In genomic region chr7:128251946-128252345, GRCm38 (mm10) we compare ENCODE assay signal across 9 mouse cellular contexts. TPM values are rescaled to one million over a fixed set of nuclear protein-coding genes. Genes with fewer than 3 reads are reported as not detected.
A peak's percentile ranks its signal among the peaks of the same experiment; 100 is the strongest.
DNase-seq lines count a peak whose midpoint lies in the region; ATAC-seq lines count a peak whose summit lies in the region.
"Had no signal": no experiment of that assay in that cellular context is flagged by ENCODE, and none has a peak within 500 bp of the region (broad histone marks: within the 10 kb centered on the region; RNA-seq: fewer than 3 reads in every experiment).

No protein-coding gene starts in this region.

- WGBS in heart, embryonic 12.5 days = 59% methylated on average over 12 of the region's 12 CpGs
- 55% methylated on average over 12 of the region's 12 CpGs for WGBS in hindbrain, embryonic 16.5 days
- 48% methylated on average over 12 of the region's 12 CpGs for WGBS in neural tube, embryonic 13.5 days

- no peak overlapping the region for H3K4me3 ChIP-seq in heart, embryonic 12.5 days
- no peak overlapping the region; the same call in 1 of the 2 replicates for H3K4me3 ChIP-seq in hindbrain, embryonic 16.5 days (ENCODE audit: low read length)
- H3K4me3 ChIP-seq in neural tube, embryonic 13.5 days = no peak overlapping the region

- H3K27ac ChIP-seq in heart, embryonic 12.5 days (ENCODE audit: poor library complexity, severe bottlenecking) = no peak overlapping the region
- no peak overlapping the region for H3K27ac ChIP-seq in hindbrain, embryonic 16.5 days (ENCODE audit: low read depth, low read length)
- no peak overlapping the region for H3K27ac ChIP-seq in neural tube, embryonic 13.5 days (replicated peaks)

- no peak overlapping the region for H3K4me2 ChIP-seq in heart, embryonic 12.5 days
- peak overlapping the region; percentile 59 for H3K4me2 ChIP-seq in hindbrain, embryonic 16.5 days (ENCODE audit: low read length)
- H3K4me2 ChIP-seq in neural tube, embryonic 13.5 days = peak overlapping the region; percentile 59

- intact Hi-C loops in heart, postnatal 10 days (cut with DNase I) = no loop called here

- no peaks in the 10 kb centered on the region for H3K9me3 ChIP-seq in heart, embryonic 12.5 days (replicated peaks)
- no peaks in the 10 kb centered on the region for H3K9me3 ChIP-seq in hindbrain, embryonic 16.5 days (ENCODE audit: control insufficient read depth, low read length)
- no peaks in the 10 kb centered on the region for H3K9me3 ChIP-seq in neural tube, embryonic 13.5 days

- H3K4me1 ChIP-seq in heart, embryonic 12.5 days (replicated peaks) = peaks cover 52% of the 10 kb centered on the region
- peaks cover 11% of the 10 kb centered on the region for H3K4me1 ChIP-seq in hindbrain, embryonic 16.5 days (ENCODE audit: control insufficient read depth, insufficient read depth, low read depth, low read length)
- H3K4me1 ChIP-seq in neural tube, embryonic 13.5 days (replicated peaks) = peaks cover 19% of the 10 kb centered on the region

- ATAC-seq in heart, embryonic 12.5 days (ENCODE audit: insufficient number of reproducible peaks, low FRiP score) = no peak
- ATAC-seq in hindbrain, embryonic 16.5 days = no peak
- ATAC-seq in neural tube, embryonic 13.5 days (ENCODE audit: low read depth) = no peak

- DNase-seq in heart, postnatal 10 days = no peak
- DNase-seq in cerebellum, postnatal 14 days = peak; percentile 44 to 60
- DNase-seq in adrenal gland, adult 18-20 months (ENCODE audit: low spot score in 2 of 2) = no peak
- no peak for DNase-seq in right cerebral cortex, postnatal 14 days
- DNase-seq in adipocyte (ENCODE audit: low spot score) = no peak

- H3K36me3 ChIP-seq in heart, embryonic 12.5 days = peaks cover 61% of the 10 kb centered on the region
- H3K36me3 ChIP-seq in hindbrain, embryonic 16.5 days (ENCODE audit: control insufficient read depth, insufficient read depth, low read length) = no peaks in the 10 kb centered on the region
- no peaks in the 10 kb centered on the region for H3K36me3 ChIP-seq in neural tube, embryonic 13.5 days

- peak overlapping the region; percentile 47; the same call in 1 of the 2 replicates for H3K9ac ChIP-seq in heart, embryonic 12.5 days
- 0 out of 2 replicates have a peak overlapping the region, but pooled peaks have one; percentile 3 for H3K9ac ChIP-seq in hindbrain, embryonic 16.5 days (ENCODE audit: low read depth, low read length)
- H3K9ac ChIP-seq in neural tube, embryonic 13.5 days = no peak overlapping the region

- no peaks in the 10 kb centered on the region for H3K27me3 ChIP-seq in heart, embryonic 12.5 days (replicated peaks)
- H3K27me3 ChIP-seq in hindbrain, embryonic 16.5 days (replicated peaks; ENCODE audit: control insufficient read depth, insufficient read depth, low read length) = no peaks in the 10 kb centered on the region
- peaks cover 10% of the 10 kb centered on the region; the same call in 1 of the 2 replicates for H3K27me3 ChIP-seq in neural tube, embryonic 13.5 days

RNA-seq across cellular contexts. Expression of gene Tgfb1i1, which starts 5.3 kb away (rescaled TPM):
- polyA plus RNA-seq in heart, embryonic 12.5 days (2016; fragmentation: Nextera tagmentation; extraction: Ambion mirVana) = 198 and 202 TPM in 2 replicates
- total RNA-seq in heart, postnatal 10 days (2021) = 10 to 100 TPM; 52.1 to 57.0 TPM
- 27.8 and 34.6 TPM in 2 replicates for polyA plus RNA-seq in hindbrain, embryonic 16.5 days (2015; fragmentation: Nextera tagmentation; extraction: Ambion mirVana)
- polyA plus RNA-seq in neural tube, embryonic 13.5 days (2015; fragmentation: Nextera tagmentation; extraction: Ambion mirVana) = 33.4 and 37.0 TPM in 2 replicates
- total RNA-seq in adrenal gland, adult 18-20 months (2021) = 10 to 100 TPM; 19.0 to 30.6 TPM

RNA-seq across cellular contexts. Expression of gene Slc5a2, which starts 13.5 kb away (rescaled TPM):
- 0.11 and 0.23 TPM in 2 replicates for polyA plus RNA-seq in heart, embryonic 12.5 days (2016; fragmentation: Nextera tagmentation; extraction: Ambion mirVana)
- total RNA-seq in heart, postnatal 10 days (2021) = not detected
- polyA plus RNA-seq in hindbrain, embryonic 16.5 days (2015; fragmentation: Nextera tagmentation; extraction: Ambion mirVana) = 0.15 TPM in 1 of 2 replicates, not detected in the other
- not detected in 2 replicates for polyA plus RNA-seq in neural tube, embryonic 13.5 days (2015; fragmentation: Nextera tagmentation; extraction: Ambion mirVana)
- total RNA-seq in adrenal gland, adult 18-20 months (2021) = 1 to 10 TPM in 1 of 2 experiments, not detected in 1; 1.3 TPM
- total RNA-seq: layer of hippocampus, adult 18-20 months had no signal

RNA-seq across cellular contexts. Expression of gene 9130023H24Rik, which starts 14.1 kb away (rescaled TPM):
- 7.1 and 7.5 TPM in 2 replicates for polyA plus RNA-seq in heart, embryonic 12.5 days (2016; fragmentation: Nextera tagmentation; extraction: Ambion mirVana)
- 1 to 10 TPM; 4.5 to 5.4 TPM for total RNA-seq in heart, postnatal 10 days (2021)
- polyA plus RNA-seq in hindbrain, embryonic 16.5 days (2015; fragmentation: Nextera tagmentation; extraction: Ambion mirVana) = 6.3 and 7.9 TPM in 2 replicates
- polyA plus RNA-seq in neural tube, embryonic 13.5 days (2015; fragmentation: Nextera tagmentation; extraction: Ambion mirVana) = 9.4 and 9.8 TPM in 2 replicates
- 1 to 10 TPM; 5.2 to 6.0 TPM for total RNA-seq in adrenal gland, adult 18-20 months (2021)

RNA-seq across cellular contexts. Expression of gene Armc5, which starts 14.8 kb away (rescaled TPM):
- polyA plus RNA-seq in heart, embryonic 12.5 days (2016; fragmentation: Nextera tagmentation; extraction: Ambion mirVana) = 15.3 and 15.7 TPM in 2 replicates
- 10 to 100 TPM; 11.7 to 13.3 TPM for total RNA-seq in heart, postnatal 10 days (2021)
- polyA plus RNA-seq in hindbrain, embryonic 16.5 days (2015; fragmentation: Nextera tagmentation; extraction: Ambion mirVana) = 12.0 and 14.1 TPM in 2 replicates
- 12.7 and 14.6 TPM in 2 replicates for polyA plus RNA-seq in neural tube, embryonic 13.5 days (2015; fragmentation: Nextera tagmentation; extraction: Ambion mirVana)
- total RNA-seq in adrenal gland, adult 18-20 months (2021) = 10 to 100 TPM; 17.7 to 23.2 TPM

RNA-seq across cellular contexts. Expression of gene Cox6a2, which starts 45.8 kb away (rescaled TPM):
- polyA plus RNA-seq in heart, embryonic 12.5 days (2016; fragmentation: Nextera tagmentation; extraction: Ambion mirVana) = 632 and 633 TPM in 2 replicates
- 1,000 to 10,000 TPM; 1,342 to 1,375 TPM for total RNA-seq in heart, postnatal 10 days (2021)
- 0.33 and 4.0 TPM in 2 replicates for polyA plus RNA-seq in hindbrain, embryonic 16.5 days (2015; fragmentation: Nextera tagmentation; extraction: Ambion mirVana)
- 2.1 and 3.8 TPM in 2 replicates for polyA plus RNA-seq in neural tube, embryonic 13.5 days (2015; fragmentation: Nextera tagmentation; extraction: Ambion mirVana)
- 1 to 10 TPM; 3.3 to 6.3 TPM for total RNA-seq in adrenal gland, adult 18-20 months (2021)

Comparison
In these comparisons a context has a peak if more than half of its experiments do, and no peak if none do; other contexts are left out.
1. DNase-seq: peak in cerebellum, postnatal 14 days (2 of 2); none in heart, postnatal 10 days (0 of 2), adrenal gland, adult 18-20 months (0 of 2), right cerebral cortex, postnatal 14 days (single experiment) and adipocyte (single experiment).